Mouse (Mus musculus): ENCODE measurements at regions not wholly inside any gene's neighbourhood (a gene's known extent, or its start where the extent isn't known, plus 50 kb on each side); places are given as distances from the start of the nearest gene placed in this dataset.
"Not testable (repeated sequence)": the region's sequence is repeated elsewhere in the genome, so short reads cannot be mapped to it uniquely, and the experiment has no call there.

GRCm38 (mm10) chr6:22716864-22717557 is 158.3 kb upstream of the Ptprz1 start:
- no peak for DNase-seq (ENCODE audit: low spot score in 2 of 2)

DNA sequence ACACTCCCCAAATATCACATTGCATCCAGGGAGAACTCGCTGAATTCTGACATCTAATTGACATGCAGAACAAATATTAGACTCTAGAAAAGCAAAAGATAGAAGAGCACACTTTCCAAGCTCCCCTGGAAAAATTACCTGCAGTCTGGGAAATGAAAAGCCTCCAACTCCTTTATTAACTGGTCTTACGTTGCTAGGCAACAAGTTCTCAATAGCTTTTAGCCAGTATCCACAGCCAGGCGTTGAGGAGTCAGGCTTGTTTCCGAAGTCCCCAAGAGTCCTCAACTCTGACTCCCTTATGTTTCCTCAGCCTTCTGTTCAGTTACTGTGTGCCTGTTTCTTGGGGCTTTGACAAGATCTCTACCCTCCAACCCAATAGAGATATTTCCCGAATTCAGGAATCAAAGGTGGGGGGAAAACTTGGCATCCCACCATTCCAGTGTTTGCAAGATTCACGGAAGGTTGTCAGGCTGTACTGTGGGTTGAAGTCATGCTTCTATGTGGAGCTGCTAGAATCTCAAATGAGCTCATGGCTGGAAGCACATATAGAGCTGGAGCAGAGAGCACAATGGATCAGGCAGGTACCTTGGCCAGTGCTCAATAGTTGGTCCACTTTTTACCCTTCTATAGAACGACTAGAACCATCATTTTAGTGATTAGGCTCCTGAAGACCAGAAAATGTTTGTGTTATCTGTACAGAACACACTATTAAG is 159.0 kb upstream of the Ptprz1 start:
- no peak for DNase-seq (ENCODE audit: low spot score in 2 of 2)

DNA sequence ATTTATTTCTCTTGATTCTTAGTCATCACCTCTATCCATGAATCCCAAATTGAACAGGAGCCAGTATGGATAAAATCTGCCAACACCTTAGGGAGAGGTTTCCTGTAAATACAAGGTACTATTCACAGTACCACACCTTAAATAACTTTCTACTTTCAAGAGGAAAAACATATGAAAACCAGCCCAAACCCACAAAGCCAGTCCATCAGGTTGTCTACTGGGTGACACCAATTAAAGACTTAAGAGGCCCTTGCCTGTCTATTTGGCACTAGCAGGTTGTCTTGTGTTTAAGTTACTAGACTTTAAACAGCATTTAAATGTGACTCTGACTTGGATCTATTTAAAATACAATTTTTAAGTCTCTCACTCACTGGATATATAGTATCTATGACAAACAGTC is 177.1 kb upstream of the Ptprz1 start:
- no peak for DNase-seq (ENCODE audit: low spot score in 2 of 2)

DNA sequence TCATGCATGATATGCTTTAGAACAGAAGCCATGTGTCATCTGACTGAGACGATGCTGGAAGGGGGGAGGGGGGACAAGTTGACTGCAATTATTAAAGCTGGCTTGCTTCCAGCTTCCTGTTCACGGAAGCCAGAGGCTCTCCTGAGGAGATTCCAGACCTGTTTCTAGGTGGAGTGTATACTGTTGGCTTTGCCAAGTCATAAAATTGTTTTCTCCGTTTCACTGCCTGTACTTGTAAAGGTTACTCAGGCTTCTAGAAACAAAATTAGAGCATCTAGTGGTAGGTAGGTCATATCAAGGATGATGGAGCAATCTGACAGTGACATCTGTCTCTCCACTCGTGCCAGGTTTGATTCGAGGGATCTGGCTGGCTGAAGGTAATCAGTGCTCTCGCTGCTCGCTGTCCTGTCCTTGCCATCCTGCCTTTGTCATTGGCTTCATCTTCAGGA is 186.6 kb upstream of the Ptprz1 start:
- no peak for DNase-seq (ENCODE audit: low spot score in 2 of 2)

DNA sequence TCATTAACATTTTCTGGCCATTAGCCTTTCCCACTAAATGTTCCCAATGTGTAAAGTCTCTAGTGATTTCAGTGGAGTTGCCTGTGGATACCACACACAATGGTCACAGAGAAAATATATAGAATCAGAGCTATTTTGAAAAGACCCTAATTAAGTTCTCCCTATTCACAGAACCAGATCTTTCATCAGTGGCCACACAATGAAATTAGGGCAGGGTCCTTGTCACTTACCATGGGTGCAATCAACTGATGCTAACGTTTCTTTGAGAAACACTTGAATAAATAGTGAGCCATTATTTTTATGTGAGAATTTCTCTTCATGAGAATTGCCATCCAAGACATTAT is 200.7 kb upstream of the Ptprz1 start:
- no peak for DNase-seq (ENCODE audit: low spot score in 2 of 2)

DNA sequence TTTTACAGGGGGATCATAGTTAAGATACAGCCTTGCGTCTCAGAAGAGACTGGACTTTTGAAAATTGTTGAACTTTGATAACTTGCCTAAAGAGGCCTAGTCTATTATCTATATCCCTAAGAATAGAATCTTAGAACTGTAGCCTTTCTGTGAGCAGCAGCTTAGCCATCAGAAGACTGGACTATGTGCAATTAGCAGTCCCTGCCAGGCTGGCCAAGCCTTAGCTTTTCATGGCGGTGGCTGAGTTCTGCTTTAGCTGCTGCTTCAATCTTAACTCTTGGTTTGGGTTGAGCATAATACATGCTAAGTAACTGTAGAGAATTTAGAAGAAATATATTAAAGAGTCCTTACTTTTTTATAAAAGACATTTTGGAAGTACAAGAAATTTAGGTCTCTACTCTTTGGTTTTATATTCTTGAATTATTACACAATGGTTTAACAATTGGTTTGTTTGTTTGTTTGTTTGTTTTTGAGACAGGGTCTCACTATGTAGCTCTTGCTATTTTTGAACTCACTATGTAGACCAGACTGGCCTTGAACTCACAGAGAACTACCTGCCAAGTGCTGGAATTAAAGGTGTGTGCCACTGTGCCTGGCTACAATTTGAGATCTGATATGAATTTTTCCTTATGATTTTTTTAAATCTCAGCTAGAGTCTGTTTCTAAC is 201.2 kb upstream of the Ptprz1 start:
- DNase-seq (ENCODE audit: low spot score in 2 of 2) = no peak

DNA sequence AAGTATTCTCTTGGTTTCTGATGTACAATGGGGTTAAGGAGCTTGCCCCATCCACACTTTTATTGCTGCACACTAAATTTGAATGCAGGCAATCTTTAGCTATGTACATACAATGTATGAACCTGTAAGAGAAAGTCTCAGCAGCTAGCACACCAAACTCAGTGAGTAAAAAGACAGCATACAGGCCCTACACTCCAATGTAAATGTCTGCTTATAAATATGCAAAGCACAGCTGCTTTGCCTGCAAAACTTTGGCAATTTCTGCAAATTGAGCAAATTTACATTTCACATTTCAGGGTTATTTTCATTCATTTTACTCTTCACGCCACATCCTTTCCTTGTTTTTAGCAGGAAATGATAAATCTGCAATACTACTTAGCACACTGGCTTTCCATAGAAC is 203.8 kb upstream of the Ptprz1 start:
- no peak for DNase-seq (ENCODE audit: low spot score in 2 of 2)

DNA sequence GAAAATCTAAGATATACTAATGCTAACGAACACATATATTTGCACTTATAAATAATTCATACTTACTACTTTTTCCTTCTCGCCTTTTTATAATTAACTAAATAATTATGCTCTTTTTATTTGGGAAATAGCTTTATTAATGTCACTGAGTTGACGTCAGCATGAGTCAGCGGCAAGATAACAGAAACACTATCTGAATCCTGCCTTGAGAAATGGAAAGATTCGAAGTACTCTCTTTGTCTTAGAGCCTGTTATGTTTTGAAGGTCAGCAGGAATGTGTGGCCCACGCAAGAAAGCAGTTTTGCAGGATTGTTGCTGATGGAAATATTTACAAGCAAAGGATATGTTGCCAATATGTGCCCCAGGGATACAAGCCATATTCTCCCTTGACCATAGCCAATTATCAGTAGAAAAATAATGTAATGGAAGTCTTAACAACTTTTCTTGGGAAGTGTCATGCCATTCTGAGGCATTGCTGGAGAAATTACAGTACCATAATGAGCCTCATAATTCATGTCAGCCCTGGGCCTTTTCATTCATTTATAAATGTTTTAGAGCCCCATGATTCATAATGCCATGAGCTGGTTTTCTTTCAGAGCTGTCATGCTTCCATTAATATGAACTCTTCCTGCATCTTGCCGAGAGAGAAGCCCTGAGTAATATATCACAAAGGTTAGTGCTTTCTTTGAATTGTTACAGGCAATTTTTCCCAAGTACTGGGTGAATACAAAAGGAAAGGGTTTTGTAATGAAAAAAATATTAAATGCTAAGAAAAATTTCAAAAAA is 206.9 kb upstream of the Ptprz1 start:
- DNase-seq (ENCODE audit: low spot score in 2 of 2) = no peak

- DNase-seq (ENCODE audit: low spot score in 2 of 2) = not testable (repeated sequence)
Observed at GRCm38 (mm10) chr6:22657401-22657800, 217.9 kb upstream of the Ptprz1 start.

GRCm38 (mm10) chr6:22640100-22640499 is 235.2 kb upstream of the Ptprz1 start:
- DNase-seq (ENCODE audit: low spot score in 2 of 2) = no peak

- no peak for DNase-seq (ENCODE audit: low spot score in 2 of 2)
Observed at GRCm38 (mm10) chr6:22635141-22635540, 240.2 kb upstream of the Ptprz1 start.

DNA sequence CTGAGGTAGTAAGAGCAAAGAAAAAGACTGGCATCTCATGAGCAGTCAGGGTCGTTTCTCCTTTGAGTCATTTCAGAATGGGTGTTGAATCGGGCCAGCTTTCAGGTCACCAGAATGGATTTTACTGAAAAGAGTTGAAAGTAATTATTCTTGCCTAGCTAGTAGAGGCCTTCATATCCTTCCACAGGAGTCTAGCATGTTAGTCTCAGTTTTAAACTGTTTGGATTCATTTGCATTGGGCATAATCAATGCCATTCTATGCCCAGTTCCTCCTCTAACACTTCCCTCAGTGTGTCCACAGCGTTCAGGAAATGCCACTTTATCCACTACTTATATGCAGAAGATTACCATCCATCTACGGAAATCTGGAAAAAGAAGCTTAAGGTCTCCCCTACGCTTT is 240.6 kb upstream of the Ptprz1 start:
- no peak for DNase-seq (ENCODE audit: low spot score in 2 of 2)

DNA sequence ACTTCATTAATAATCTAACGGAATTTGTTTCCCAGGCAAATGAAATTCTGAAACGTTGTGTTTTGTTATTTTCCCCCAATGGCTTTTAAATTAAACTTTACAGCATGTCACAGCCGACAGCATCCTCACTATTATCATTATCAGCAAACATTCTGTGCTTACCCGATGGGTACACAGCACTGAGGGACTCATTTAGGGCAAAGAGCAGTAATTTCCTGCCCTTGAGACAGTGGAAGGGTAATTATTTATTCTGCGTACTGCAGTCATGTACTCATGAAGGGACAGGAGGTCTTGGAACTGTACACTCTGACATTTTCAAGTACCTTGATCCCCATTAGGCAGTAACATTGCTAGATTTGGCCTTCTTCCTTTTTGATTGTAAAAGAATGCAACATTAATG is 235.5 kb upstream of the Fam3c start:
- DNase-seq (ENCODE audit: low spot score in 2 of 2) = no peak

DNA sequence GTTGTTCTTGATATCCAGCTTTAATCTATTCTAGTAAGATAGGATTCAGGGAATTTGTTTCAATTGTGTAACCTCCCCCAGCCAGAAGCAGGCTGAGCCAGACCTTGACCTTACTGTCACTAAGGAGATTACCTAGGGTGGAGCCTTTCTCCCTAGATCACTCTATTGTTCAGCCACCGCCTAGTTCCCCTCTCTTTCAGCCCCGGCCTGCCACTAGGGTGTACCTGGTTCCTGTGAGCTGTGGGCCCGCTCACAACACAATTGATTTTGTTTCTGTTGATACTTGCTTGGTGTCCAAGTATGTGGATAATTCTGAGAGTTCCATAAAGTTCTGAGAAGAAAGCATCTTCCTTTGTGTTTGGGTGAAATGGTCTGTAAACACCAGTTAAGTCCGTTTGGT is 228.8 kb upstream of the Fam3c start:
- no peak for DNase-seq (ENCODE audit: low spot score in 2 of 2)

- no peak for DNase-seq (ENCODE audit: low spot score in 2 of 2)
Observed at GRCm38 (mm10) chr6:22572925-22573324, 216.9 kb upstream of the Fam3c start.

DNA sequence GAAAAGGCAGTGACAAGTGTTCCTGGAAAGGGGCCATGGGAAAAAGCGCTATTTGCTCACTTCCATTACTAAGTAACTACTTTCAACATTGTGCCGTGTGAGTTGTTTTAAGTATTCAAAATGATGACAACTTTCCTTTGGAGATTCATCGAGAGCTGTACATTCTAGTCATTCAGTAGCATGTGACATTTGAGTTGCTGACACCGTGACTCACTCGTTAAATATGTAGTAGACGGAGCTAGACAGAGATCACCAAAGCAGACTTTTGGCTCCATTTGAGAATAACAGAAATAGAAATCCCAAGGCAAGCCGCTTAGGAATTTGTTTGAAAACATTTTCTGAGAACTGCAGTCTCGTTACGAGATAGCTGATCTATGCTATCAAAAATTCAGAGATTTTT is 211.8 kb upstream of the Fam3c start:
- DNase-seq (ENCODE audit: low spot score in 2 of 2) = no peak

- DNase-seq (ENCODE audit: low spot score in 2 of 2) = no peak
Observed at GRCm38 (mm10) chr6:22548296-22549245, 192.5 kb upstream of the Fam3c start.

DNA sequence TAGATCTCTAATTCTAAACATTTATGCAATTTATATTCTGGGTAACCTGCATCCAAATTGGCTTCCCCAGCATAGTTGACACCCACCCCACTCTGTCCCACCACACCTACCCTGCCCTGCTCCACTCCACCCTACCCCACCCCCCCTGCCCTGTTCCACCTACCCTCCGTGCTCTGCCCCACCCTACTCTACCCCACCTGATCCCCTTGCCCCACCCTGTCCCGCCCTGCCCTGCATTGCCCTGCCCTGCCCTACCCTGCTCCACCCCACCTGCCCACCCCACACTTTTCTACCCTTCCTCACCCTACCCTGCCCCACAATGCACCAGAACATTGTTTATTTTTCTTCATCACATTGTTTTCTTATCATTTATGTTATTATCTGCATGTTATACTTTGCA is 185.6 kb upstream of the Fam3c start:
- no peak for DNase-seq (ENCODE audit: low spot score in 2 of 2)

DNA sequence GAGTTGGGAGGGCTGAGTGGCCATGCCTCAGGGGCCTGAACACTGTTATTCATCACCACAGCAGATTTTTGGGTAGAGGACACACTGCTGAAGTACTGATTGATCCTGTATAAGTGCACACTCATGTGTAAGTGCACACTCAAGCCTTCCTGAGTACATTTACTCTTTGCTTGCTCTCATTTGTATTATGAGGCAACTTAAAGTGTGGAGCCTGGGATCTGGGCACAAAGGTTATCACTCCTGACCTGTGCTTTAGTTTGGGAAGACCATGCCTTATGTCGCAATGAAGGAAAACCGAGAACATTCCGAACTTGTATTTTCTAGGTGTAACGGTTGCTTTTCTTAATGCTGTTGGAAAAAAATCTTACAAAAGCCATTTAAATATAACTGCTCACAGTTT is 182.2 kb upstream of the Fam3c start:
- no peak for DNase-seq (ENCODE audit: low spot score in 2 of 2)

- no peak for DNase-seq (ENCODE audit: low spot score in 2 of 2)
Observed at GRCm38 (mm10) chr6:22524384-22524783, 168.3 kb upstream of the Fam3c start.

- no peak for DNase-seq (ENCODE audit: low spot score in 2 of 2)
Observed at GRCm38 (mm10) chr6:22523582-22524234, 167.7 kb upstream of the Fam3c start.

All from urinary bladder, adult 18-20 months (tissue).